Mouse (Mus musculus): ENCODE data around the gene Scaf1.

The Scaf1 gene

GRCm38 (mm10) chr7:44954091-44954885 is 61.9 kb downstream of the Scaf1 start:
- DNase-seq (ENCODE audit: extremely low spot score), result no peak

GRCm38 (mm10) chr7:44953561-44953960 is 62.6 kb downstream of the Scaf1 start:
- DNase-seq (ENCODE audit: extremely low spot score), result no peak

Measured in embryo, embryonic 9.5 days (tissue).